Comparison of ENCODE assay signal across 8 mouse cellular contexts in genomic region chr3:123516784-123517183, GRCm38 (mm10).
DNase-seq lines count a peak whose midpoint lies in the region; ATAC-seq lines count a peak whose summit lies in the region.

No protein-coding gene starts in this region.

- H3K4me3 ChIP-seq in heart, embryonic 11.5 days (ENCODE audit: low read depth, low read length), result no peak overlapping the region
- no peak overlapping the region for H3K4me3 ChIP-seq in forebrain, embryonic 15.5 days
- H3K4me3 ChIP-seq in midbrain, embryonic 15.5 days, result no peak overlapping the region

- no peaks in the 10 kb centered on the region for H3K9me3 ChIP-seq in heart, embryonic 11.5 days (replicated peaks; ENCODE audit: control insufficient read depth, low read length)
- H3K9me3 ChIP-seq in forebrain, embryonic 15.5 days, result no peaks in the 10 kb centered on the region
- no peaks in the 10 kb centered on the region for H3K9me3 ChIP-seq in midbrain, embryonic 15.5 days

- H3K4me1 ChIP-seq in heart, embryonic 11.5 days (ENCODE audit: control insufficient read depth, insufficient read depth, low read length), result no peaks in the 10 kb centered on the region
- 0 out of 2 replicates have a peak, but pooled peaks cover 2% of the 10 kb centered on the region for H3K4me1 ChIP-seq in forebrain, embryonic 15.5 days
- no peaks in the 10 kb centered on the region; the same call in 1 of the 2 replicates for H3K4me1 ChIP-seq in midbrain, embryonic 15.5 days

- no peak overlapping the region for H3K27ac ChIP-seq in heart, embryonic 11.5 days (ENCODE audit: low read depth, low read length)
- no peak overlapping the region for H3K27ac ChIP-seq in forebrain, embryonic 15.5 days (replicated peaks)
- H3K27ac ChIP-seq in midbrain, embryonic 15.5 days, result no peak overlapping the region

- intact Hi-C loops in heart, postnatal 14 days (cut with DNase I), result loop anchor here (2.0 to 5.0 kb wide), 2 partner anchors 758 to 1071 kb away; no protein-coding TSS in a partner anchor

- H3K27me3 ChIP-seq in heart, embryonic 11.5 days (ENCODE audit: control insufficient read depth, insufficient read depth, low read length), result no peaks in the 10 kb centered on the region
- no peaks in the 10 kb centered on the region for H3K27me3 ChIP-seq in forebrain, embryonic 15.5 days
- H3K27me3 ChIP-seq in midbrain, embryonic 15.5 days (replicated peaks), result no peaks in the 10 kb centered on the region

- H3K4me2 ChIP-seq in heart, embryonic 11.5 days, result no peak overlapping the region
- H3K4me2 ChIP-seq in forebrain, embryonic 15.5 days (replicated peaks), result no peak overlapping the region
- no peak overlapping the region for H3K4me2 ChIP-seq in midbrain, embryonic 15.5 days

- H3K9ac ChIP-seq in heart, embryonic 11.5 days (ENCODE audit: low read depth, low read length), result no peak overlapping the region
- no peak overlapping the region for H3K9ac ChIP-seq in forebrain, embryonic 15.5 days (replicated peaks)
- no peak overlapping the region for H3K9ac ChIP-seq in midbrain, embryonic 15.5 days

- 39% methylated on average over 4 of the region's 4 CpGs for WGBS in heart, embryonic 11.5 days (ENCODE audit: insufficient replicate concordance)
- 21% methylated on average over 4 of the region's 4 CpGs for WGBS in forebrain, embryonic 15.5 days
- 16% methylated on average over 4 of the region's 4 CpGs for WGBS in midbrain, embryonic 15.5 days

- peak; percentile 14 to 39 for DNase-seq in heart, postnatal 14 days
- DNase-seq in brain, embryonic 18.5 days (ENCODE audit: low read depth, low spot score), result peak; percentile 30
- peak; percentile 44 to 65 for DNase-seq in kidney, postnatal 36 days
- DNase-seq in ovary, postnatal 10 days (ENCODE audit: low spot score), result no peak

- no peak for ATAC-seq in heart, embryonic 11.5 days (replicated peaks; ENCODE audit: insufficient number of reproducible peaks, low FRiP score, low TSS enrichment)
- ATAC-seq in CD4-positive, CD25-positive, alpha-beta regulatory T cell, adult 4 months, result peak; percentile 69
- peak; percentile 84 for ATAC-seq in forebrain, embryonic 15.5 days (replicated peaks)
- ATAC-seq in midbrain, embryonic 15.5 days (replicated peaks), result peak; percentile 55

- H3K36me3 ChIP-seq in heart, embryonic 11.5 days (ENCODE audit: control insufficient read depth, insufficient read depth, low read length), result no peaks in the 10 kb centered on the region
- no peaks in the 10 kb centered on the region for H3K36me3 ChIP-seq in forebrain, embryonic 15.5 days
- H3K36me3 ChIP-seq in midbrain, embryonic 15.5 days (replicated peaks), result no peaks in the 10 kb centered on the region
